Mouse (Mus musculus) heart, postnatal 10 days (tissue): ENCODE data around the gene Bpifb1. TPM values are rescaled to one million over a fixed set of nuclear protein-coding genes. Genes with fewer than 3 reads are reported as not detected.
"Not testable (repeated sequence)": the region's sequence is repeated elsewhere in the genome, so short reads cannot be mapped to it uniquely, and the experiment has no call there.

Source experiments
- DNase-seq, 2 experiments: peaks; one replicate each; pipeline ENCODE4 v3.0.0; 2021
- intact Hi-C: fragments of 180-260 bp; cut with DNase I; formaldehyde crosslinking; loops from one replicate; pipeline ENCODE4 v1.15.1; 2025
- total RNA-seq, 2 experiments: library from RNA; stranded (reverse); gene quantifications; 2 replicates each; pipeline ENCODE4 v1.2.3; 2021

Bpifb1 gene
- total RNA-seq, 2 experiments from 2014 or later: 0.15 to 0.24 TPM

DNA sequence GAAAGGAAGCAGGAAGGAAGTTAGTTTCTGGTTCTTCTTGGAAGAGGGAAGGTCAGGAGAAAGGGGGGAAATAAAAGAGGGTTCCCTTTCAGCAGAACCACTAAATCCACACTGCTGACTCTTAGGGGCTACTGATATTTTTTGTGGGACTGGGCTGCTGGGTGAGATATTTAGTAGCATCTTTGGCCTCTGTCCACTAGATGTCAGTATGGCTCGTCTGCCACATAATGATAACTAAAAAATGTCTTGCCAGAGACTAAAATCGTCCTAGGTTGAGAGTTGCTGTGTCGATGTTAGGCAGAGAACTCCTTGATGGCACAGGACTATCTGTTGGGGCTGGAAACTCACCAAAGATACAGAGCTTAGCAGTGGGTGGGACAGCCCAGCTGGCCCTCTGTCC lies 18.5 kb downstream of the Bpifb1 start:
- DNase-seq: no peak
- intact Hi-C loops: no loop called here

- intact Hi-C loops: no loop called here
- no peak for DNase-seq
Observed at GRCm38 (mm10) chr2:154211121-154211520, 20.5 kb downstream of the Bpifb1 start.

- intact Hi-C loops: no loop called here
Observed at GRCm38 (mm10) chr2:154211881-154212280, 21.3 kb downstream of the Bpifb1 start.

GRCm38 (mm10) chr2:154215191-154215590 lies 24.6 kb downstream of the Bpifb1 start:
- intact Hi-C loops: loop anchor here (2.0 to 5.0 kb wide), 2 partner anchors 80 to 157 kb away; partner anchors contain the start of gene Cdk5rap1
- DNase-seq: peak; percentile 76 to 88

More at GRCm38 (mm10) chr2:154211881-154212280, 21.3 kb downstream of the Bpifb1 start:
- DNase-seq: no peak

GRCm38 (mm10) chr2:154219950-154220349 lies 29.3 kb downstream of the Bpifb1 start:
- no peak for DNase-seq
- intact Hi-C loops: loop anchor here (5.0 kb wide), 1 partner anchor 152 kb away; the partner anchor contains the start of gene Cdk5rap1

- DNase-seq: peak; percentile 17 to 38
- intact Hi-C loops: no loop called here
Observed at GRCm38 (mm10) chr2:154223265-154223916, 32.8 kb downstream of the Bpifb1 start, which contains the start of gene Bpifb5. TSS of gene Bpifb5 (plus strand) at chr2:154223742.

DNA sequence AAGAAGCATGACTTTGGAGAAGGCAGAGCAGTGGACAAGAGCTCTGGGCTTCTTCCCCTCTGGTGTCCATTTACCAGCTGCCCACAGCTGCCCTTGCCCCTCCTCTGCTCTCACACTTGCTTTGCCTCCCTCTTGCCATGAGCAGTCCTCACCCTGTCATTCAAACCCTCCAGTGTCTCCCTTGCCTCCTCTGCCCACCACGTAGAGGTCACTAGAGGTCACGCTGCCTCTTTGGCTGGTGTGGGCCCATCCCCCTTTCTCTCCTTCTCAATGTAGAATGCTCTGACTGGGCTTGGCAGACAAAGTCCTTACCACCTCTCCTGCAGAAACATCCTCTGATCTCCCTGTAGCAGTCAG lies 33.3 kb downstream of the Bpifb1 start:
- intact Hi-C loops: no loop called here
- no peak for DNase-seq

- intact Hi-C loops: no loop called here
- DNase-seq: no peak
Observed at GRCm38 (mm10) chr2:154226991-154227390, 36.4 kb downstream of the Bpifb1 start.

DNA sequence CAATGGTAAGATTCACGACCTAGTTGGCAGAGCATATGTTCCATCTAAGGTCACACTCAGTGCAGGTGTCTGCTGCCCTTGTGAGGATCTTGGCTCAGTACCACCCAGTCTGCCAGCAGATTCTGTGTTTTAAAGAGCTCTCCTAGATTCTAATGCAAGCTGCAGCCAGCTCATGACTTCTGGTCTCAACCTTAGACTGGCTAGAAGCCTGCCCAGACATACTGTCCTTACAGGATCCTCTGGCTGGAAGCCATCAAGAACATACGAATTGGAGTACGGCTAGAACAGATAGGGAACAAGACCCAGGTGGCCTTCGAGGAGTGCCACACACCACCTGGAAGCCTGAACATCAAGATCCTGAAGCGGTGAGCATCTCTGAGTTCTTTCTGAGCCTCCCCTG lies 37.2 kb downstream of the Bpifb1 start:
- intact Hi-C loops: no loop called here
- DNase-seq: no peak

DNA sequence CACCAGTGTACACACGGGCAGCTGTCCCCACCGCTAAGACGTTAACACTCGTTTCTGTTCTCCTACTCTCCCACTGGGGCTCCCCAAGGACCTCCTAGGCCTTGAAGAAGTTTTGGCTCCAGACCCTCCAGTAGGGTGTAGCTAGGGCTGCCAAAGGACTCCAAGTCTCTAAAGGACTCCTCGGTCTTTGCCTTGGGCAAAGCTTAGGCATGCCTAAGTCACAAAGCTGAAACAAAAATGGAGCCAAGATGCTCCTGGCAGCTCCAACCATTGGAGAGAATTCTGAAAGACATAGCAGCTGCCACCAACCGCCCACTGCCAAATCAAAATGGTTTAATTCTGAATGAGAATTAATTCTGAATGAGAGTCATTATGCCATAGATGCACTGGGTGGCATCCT lies 42.8 kb downstream of the Bpifb1 start:
- no peak for DNase-seq
- intact Hi-C loops: no loop called here

GRCm38 (mm10) chr2:154240771-154241170 lies 50.2 kb downstream of the Bpifb1 start:
- intact Hi-C loops: no loop called here
- no peak for DNase-seq

GRCm38 (mm10) chr2:154242726-154243125 lies 52.1 kb downstream of the Bpifb1 start:
- DNase-seq, intact Hi-C loops: not testable (repeated sequence)

- DNase-seq: no peak
- intact Hi-C loops: no loop called here
Observed at GRCm38 (mm10) chr2:154243356-154244036, 52.9 kb downstream of the Bpifb1 start.

- DNase-seq: no peak
- intact Hi-C loops: no loop called here
Observed at GRCm38 (mm10) chr2:154245322-154245721, 54.7 kb downstream of the Bpifb1 start.

GRCm38 (mm10) chr2:154255254-154255653 lies 64.6 kb downstream of the Bpifb1 start:
- DNase-seq, intact Hi-C loops: not testable (repeated sequence)

DNA sequence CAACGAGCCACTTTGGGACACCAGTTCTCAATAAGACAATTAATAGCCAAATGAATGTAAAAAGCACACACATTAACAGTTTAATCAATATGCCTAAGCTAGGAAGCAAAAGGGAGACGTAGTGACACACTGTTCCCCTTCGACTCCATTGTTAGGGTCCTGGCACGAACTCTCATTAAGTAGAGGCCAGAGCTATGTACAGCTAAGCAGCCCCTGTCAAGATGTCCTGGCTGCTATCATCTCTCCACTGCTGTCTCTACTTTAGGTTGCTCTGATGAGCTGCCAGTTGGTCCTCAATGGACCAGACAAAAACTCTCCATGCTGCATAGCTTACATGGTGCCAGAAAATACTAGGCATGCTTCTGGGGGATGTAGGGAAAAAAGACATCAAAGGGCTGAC lies 65.2 kb downstream of the Bpifb1 start:
- no peak for DNase-seq
- intact Hi-C loops: no loop called here

GRCm38 (mm10) chr2:154257554-154257953 lies 66.9 kb downstream of the Bpifb1 start, which contains the start of gene Bpifb9a:
TSS of gene Bpifb9a (plus strand) at chr2:154257854.
- intact Hi-C loops, DNase-seq: not testable (repeated sequence)

DNA sequence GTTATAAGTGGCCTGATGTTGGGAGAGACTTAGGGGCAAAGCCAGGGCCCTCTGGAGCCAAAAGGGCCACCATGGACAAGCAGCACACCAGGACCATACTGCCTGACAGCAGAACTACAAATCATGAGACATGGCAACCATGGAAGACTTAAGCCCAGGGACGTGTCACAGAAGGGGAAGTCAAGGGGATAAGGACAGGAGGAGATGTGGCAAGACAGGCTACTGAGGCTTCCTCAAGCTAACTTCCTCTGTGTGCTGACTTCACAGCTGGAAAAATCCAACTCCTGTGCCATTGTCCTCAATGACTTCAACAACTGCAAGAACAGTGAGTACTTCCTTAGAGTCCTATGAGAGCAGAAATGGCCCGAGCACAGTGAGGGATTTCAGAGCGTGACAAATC lies 73.8 kb downstream of the Bpifb1 start:
- DNase-seq, intact Hi-C loops: not testable (repeated sequence)
